Mouse (Mus musculus): ENCODE results near the gene Eno1. TPM values are rescaled to one million over a fixed set of nuclear protein-coding genes. Genes with fewer than 3 reads are reported as not detected.
"Not testable (repeated sequence)": the region's sequence is repeated elsewhere in the genome, so short reads cannot be mapped to it uniquely, and the experiment has no call there.

Eno1 gene
- polyA plus RNA-seq, 1 experiment from 2014 or later: 1,983 TPM

- H3K4me3 ChIP-seq (ENCODE audit: low read depth, low read length): no peak overlapping the region
- H3K4me2 ChIP-seq (ENCODE audit: low read depth): no peak overlapping the region
- ATAC-seq (ENCODE audit: insufficient read depth, low FRiP score, low TSS enrichment) (no peak), DNase-seq (ENCODE audit: low spot score) (no peak)
- 79% methylated on average over 5 of the region's 5 CpGs for WGBS
- H3K27me3 ChIP-seq (ENCODE audit: control insufficient read depth, insufficient read depth, low read length): no peaks in the 10 kb centered on the region
- H3K4me1 ChIP-seq (ENCODE audit: control insufficient read depth, insufficient read depth, low read length): peaks cover 9% of the 10 kb centered on the region; the same call in 1 of the 2 replicates
- no peaks in the 10 kb centered on the region for H3K36me3 ChIP-seq (ENCODE audit: control insufficient read depth, insufficient read depth, low read length)
- no peak overlapping the region for H3K27ac ChIP-seq (ENCODE audit: low read depth, low read length)
- no peak overlapping the region for H3K9ac ChIP-seq (ENCODE audit: low read length)
- H3K9me3 ChIP-seq (ENCODE audit: control insufficient read depth, low read length): no peaks in the 10 kb centered on the region
Measured at GRCm38 (mm10) chr4:150275531-150275930, 39.0 kb downstream of the Eno1 start.

DNA sequence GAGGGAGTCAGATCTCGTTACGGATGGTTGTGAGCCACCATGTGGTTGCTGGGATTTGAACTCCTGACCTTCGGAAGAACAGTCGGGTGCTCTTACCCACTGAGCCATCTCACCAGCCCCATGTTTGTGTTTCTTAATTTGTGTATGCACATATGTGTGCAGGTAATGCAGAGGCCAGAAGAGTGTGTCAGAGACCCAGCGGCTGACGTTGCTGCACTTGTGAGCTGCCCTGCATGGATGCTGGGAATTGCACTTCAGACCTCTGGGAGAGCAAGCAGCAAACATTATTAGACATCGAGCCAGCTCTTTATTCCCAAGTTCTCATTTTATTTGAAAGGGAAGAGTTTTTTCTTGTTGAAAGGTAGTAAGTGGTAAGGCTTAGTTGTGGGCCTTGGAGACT, 42.8 kb downstream of the Eno1 start:
- not testable (repeated sequence) for H3K9ac ChIP-seq (ENCODE audit: low read length); H3K4me1 ChIP-seq (ENCODE audit: control insufficient read depth, insufficient read depth, low read length); H3K27ac ChIP-seq (ENCODE audit: low read depth, low read length); H3K9me3 ChIP-seq (ENCODE audit: control insufficient read depth, low read length); H3K4me3 ChIP-seq (ENCODE audit: low read depth, low read length); H3K36me3 ChIP-seq (ENCODE audit: control insufficient read depth, insufficient read depth, low read length); H3K27me3 ChIP-seq (ENCODE audit: control insufficient read depth, insufficient read depth, low read length); H3K4me2 ChIP-seq (ENCODE audit: low read depth); DNase-seq (ENCODE audit: low spot score); ATAC-seq (ENCODE audit: insufficient read depth, low FRiP score, low TSS enrichment)
- 90% methylated on average over 5 of the region's 7 CpGs for WGBS

DNA sequence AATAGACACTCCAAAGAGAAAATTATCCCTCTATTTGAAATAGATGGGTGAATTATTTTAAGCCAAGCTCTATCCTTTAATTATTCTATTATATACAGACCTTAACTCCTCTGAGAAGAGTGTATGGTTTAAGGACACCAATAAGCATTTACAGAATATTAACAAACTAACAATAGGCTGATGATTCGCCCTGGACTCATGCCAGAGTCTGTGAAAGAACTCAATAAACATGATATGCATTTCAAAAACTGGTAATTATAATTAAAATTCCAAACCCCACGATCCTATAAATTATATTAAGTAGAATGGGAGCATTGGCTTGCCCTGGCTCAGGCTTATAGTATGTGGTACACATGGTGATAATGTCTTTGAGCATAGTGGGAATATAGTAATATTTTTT, 43.5 kb downstream of the Eno1 start:
- H3K4me3 ChIP-seq (ENCODE audit: low read depth, low read length): no peak overlapping the region
- no peaks in the 10 kb centered on the region for H3K36me3 ChIP-seq (ENCODE audit: control insufficient read depth, insufficient read depth, low read length)
- H3K4me1 ChIP-seq (ENCODE audit: control insufficient read depth, insufficient read depth, low read length): peaks cover 8% of the 10 kb centered on the region; the same call in 1 of the 2 replicates
- H3K4me2 ChIP-seq (ENCODE audit: low read depth): no peak overlapping the region
- ATAC-seq (ENCODE audit: insufficient read depth, low FRiP score, low TSS enrichment) (no peak), DNase-seq (ENCODE audit: low spot score) (no peak)
- H3K9me3 ChIP-seq (ENCODE audit: control insufficient read depth, low read length): no peaks in the 10 kb centered on the region
- H3K9ac ChIP-seq (ENCODE audit: low read length): no peak overlapping the region
- H3K27me3 ChIP-seq (ENCODE audit: control insufficient read depth, insufficient read depth, low read length): no peaks in the 10 kb centered on the region
- no peak overlapping the region for H3K27ac ChIP-seq (ENCODE audit: low read depth, low read length)
- 77% methylated on average over 2 of the region's 2 CpGs for WGBS

- Histone ChIP-seq H3K9ac (ENCODE audit: low read length) (peak overlapping the region; percentile 47), H3K4me1 (ENCODE audit: control insufficient read depth, insufficient read depth, low read length) (peaks cover 8% of the 10 kb centered on the region; the same call in 1 of the 2 replicates), H3K27ac (ENCODE audit: low read depth, low read length) (peak overlapping the region; percentile 96; the same call in 1 of the 2 replicates), H3K4me3 (ENCODE audit: low read depth, low read length) (peak overlapping the region; percentile 97), H3K27me3 (ENCODE audit: control insufficient read depth, insufficient read depth, low read length) (no peaks in the 10 kb centered on the region), H3K9me3 (ENCODE audit: control insufficient read depth, low read length) (no peaks in the 10 kb centered on the region), H3K36me3 (ENCODE audit: control insufficient read depth, insufficient read depth, low read length) (no peaks in the 10 kb centered on the region), H3K4me2 (ENCODE audit: low read depth) (peak overlapping the region; percentile 57)
- DNase-seq (ENCODE audit: low spot score) (peak; percentile 29), ATAC-seq (ENCODE audit: insufficient read depth, low FRiP score, low TSS enrichment) (no peak)
- WGBS: 48% methylated on average over 4 of the region's 4 CpGs
Measured at GRCm38 (mm10) chr4:150280459-150280858, 43.9 kb downstream of the Eno1 start.

DNA sequence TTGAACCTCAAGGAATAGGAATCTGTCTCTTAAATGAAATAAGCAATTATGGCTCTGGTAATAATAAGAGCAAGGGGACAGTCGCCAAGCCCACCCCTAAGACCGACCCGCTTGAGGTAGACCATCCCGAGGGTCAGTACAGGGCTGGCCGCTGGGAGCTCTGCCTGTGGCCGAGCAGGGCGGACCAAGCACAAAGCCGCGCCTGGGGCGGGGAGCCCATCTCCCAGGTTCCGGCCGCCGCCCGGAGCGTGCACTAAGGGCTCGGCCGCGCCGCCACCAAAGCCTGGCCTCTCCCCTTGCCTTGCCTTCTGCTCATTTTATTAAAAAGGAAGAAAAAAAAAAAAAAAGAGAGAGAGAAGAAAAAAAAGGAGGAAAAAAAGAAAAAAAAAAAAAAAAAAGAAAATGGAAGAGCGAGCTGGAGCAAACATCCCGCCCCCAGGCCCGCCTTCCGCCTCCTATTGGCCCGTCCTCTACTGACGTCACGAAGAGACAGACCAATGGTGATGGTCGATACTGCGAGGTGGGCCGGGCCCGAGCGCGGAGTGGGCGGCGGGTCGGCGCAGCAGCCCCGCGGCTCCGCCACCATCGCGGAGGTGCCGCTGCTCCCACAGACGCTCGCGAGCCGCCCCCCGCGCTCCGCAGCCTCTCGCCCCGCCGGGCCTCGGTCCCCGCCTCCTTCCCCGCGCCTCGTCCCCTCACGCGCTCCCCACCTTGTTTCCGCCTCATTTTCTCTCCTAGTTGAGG, 44.7 kb downstream of the Eno1 start, which contains the start of gene Rere:
TSS of gene Rere (plus strand) at position 629 of the 744 bp plus-strand sequence.
- no peaks in the 10 kb centered on the region for H3K36me3 ChIP-seq (ENCODE audit: control insufficient read depth, insufficient read depth, low read length)
- peak; percentile 98 for DNase-seq (ENCODE audit: low spot score)
- ATAC-seq (ENCODE audit: insufficient read depth, low FRiP score, low TSS enrichment): peak; percentile 98
- peaks cover 8% of the 10 kb centered on the region; the same call in 1 of the 2 replicates for H3K4me1 ChIP-seq (ENCODE audit: control insufficient read depth, insufficient read depth, low read length)
- H3K27me3 ChIP-seq (ENCODE audit: control insufficient read depth, insufficient read depth, low read length): no peaks in the 10 kb centered on the region
- peak within 1 kb of the TSS; percentile 57 for H3K4me2 ChIP-seq (ENCODE audit: low read depth)
- H3K27ac ChIP-seq (ENCODE audit: low read depth, low read length): peak within 1 kb of the TSS; percentile 96
- no peaks in the 10 kb centered on the region for H3K9me3 ChIP-seq (ENCODE audit: control insufficient read depth, low read length)
- WGBS: under 1% methylated on average over 60 of the region's 60 CpGs
- peak within 1 kb of the TSS; percentile 98 for H3K9ac ChIP-seq (ENCODE audit: low read length)
- peak within 1 kb of the TSS; percentile 97 for H3K4me3 ChIP-seq (ENCODE audit: low read depth, low read length)

GRCm38 (mm10) chr4:150281891-150282630, 45.5 kb downstream of the Eno1 start:
- under 1% methylated on average over 50 of the region's 50 CpGs for WGBS
- Histone ChIP-seq H3K9me3 (ENCODE audit: control insufficient read depth, low read length) (no peaks in the 10 kb centered on the region), H3K36me3 (ENCODE audit: control insufficient read depth, insufficient read depth, low read length) (no peaks in the 10 kb centered on the region), H3K4me2 (ENCODE audit: low read depth) (peak overlapping the region; percentile 45), H3K4me3 (ENCODE audit: low read depth, low read length) (peak overlapping the region; percentile 97), H3K27me3 (ENCODE audit: control insufficient read depth, insufficient read depth, low read length) (no peaks in the 10 kb centered on the region), H3K4me1 (ENCODE audit: control insufficient read depth, insufficient read depth, low read length) (peaks cover 8% of the 10 kb centered on the region; the same call in 1 of the 2 replicates), H3K27ac (ENCODE audit: low read depth, low read length) (peak overlapping the region; percentile 88), H3K9ac (ENCODE audit: low read length) (peak overlapping the region; percentile 98)
- peak; percentile 63 for DNase-seq (ENCODE audit: low spot score)
- peak; percentile 38; the same call in 1 of the 2 replicates for ATAC-seq (ENCODE audit: insufficient read depth, low FRiP score, low TSS enrichment)

GRCm38 (mm10) chr4:150282631-150283334, 46.3 kb downstream of the Eno1 start:
- Histone ChIP-seq H3K36me3 (ENCODE audit: control insufficient read depth, insufficient read depth, low read length) (no peaks in the 10 kb centered on the region), H3K9ac (ENCODE audit: low read length) (peak overlapping the region; percentile 98), H3K27ac (ENCODE audit: low read depth, low read length) (peak overlapping the region; percentile 63), H3K4me2 (ENCODE audit: low read depth) (peak overlapping the region; percentile 45), H3K4me3 (ENCODE audit: low read depth, low read length) (peak overlapping the region; percentile 97), H3K27me3 (ENCODE audit: control insufficient read depth, insufficient read depth, low read length) (no peaks in the 10 kb centered on the region), H3K4me1 (ENCODE audit: control insufficient read depth, insufficient read depth, low read length) (peaks cover 8% of the 10 kb centered on the region; the same call in 1 of the 2 replicates), H3K9me3 (ENCODE audit: control insufficient read depth, low read length) (no peaks in the 10 kb centered on the region)
- no peak for ATAC-seq (ENCODE audit: insufficient read depth, low FRiP score, low TSS enrichment)
- DNase-seq (ENCODE audit: low spot score): no peak
- 13% methylated on average over 5 of the region's 5 CpGs for WGBS

DNA sequence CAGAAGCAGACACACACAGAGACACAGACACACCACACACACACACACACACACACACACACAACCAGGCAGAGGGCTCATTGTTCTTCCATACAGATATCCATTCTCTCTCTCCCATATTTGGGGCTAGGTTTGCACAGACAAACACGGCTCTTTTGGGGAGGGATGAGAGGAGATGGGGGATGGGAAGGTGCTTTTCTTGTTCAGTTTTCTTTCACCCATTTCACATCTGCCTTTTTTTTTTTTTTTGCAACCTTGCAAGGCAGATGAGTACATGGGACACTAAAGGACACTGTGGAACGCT, 46.8 kb downstream of the Eno1 start:
- H3K36me3 ChIP-seq (ENCODE audit: control insufficient read depth, insufficient read depth, low read length): no peaks in the 10 kb centered on the region
- H3K9ac ChIP-seq (ENCODE audit: low read length): peak overlapping the region; percentile 50
- DNase-seq (ENCODE audit: low spot score): peak; percentile 38
- peaks cover 8% of the 10 kb centered on the region; the same call in 1 of the 2 replicates for H3K4me1 ChIP-seq (ENCODE audit: control insufficient read depth, insufficient read depth, low read length)
- WGBS: 0% methylated on average over 2 of the region's 2 CpGs
- ATAC-seq (ENCODE audit: insufficient read depth, low FRiP score, low TSS enrichment): no peak
- H3K4me3 ChIP-seq (ENCODE audit: low read depth, low read length): peak overlapping the region; percentile 97
- no peaks in the 10 kb centered on the region for H3K9me3 ChIP-seq (ENCODE audit: control insufficient read depth, low read length)
- H3K4me2 ChIP-seq (ENCODE audit: low read depth): peak overlapping the region; percentile 45
- peak overlapping the region; percentile 63 for H3K27ac ChIP-seq (ENCODE audit: low read depth, low read length)
- H3K27me3 ChIP-seq (ENCODE audit: control insufficient read depth, insufficient read depth, low read length): no peaks in the 10 kb centered on the region
